8 mouse cellular contexts compared by ENCODE assay signal in the genomic region with DNA sequence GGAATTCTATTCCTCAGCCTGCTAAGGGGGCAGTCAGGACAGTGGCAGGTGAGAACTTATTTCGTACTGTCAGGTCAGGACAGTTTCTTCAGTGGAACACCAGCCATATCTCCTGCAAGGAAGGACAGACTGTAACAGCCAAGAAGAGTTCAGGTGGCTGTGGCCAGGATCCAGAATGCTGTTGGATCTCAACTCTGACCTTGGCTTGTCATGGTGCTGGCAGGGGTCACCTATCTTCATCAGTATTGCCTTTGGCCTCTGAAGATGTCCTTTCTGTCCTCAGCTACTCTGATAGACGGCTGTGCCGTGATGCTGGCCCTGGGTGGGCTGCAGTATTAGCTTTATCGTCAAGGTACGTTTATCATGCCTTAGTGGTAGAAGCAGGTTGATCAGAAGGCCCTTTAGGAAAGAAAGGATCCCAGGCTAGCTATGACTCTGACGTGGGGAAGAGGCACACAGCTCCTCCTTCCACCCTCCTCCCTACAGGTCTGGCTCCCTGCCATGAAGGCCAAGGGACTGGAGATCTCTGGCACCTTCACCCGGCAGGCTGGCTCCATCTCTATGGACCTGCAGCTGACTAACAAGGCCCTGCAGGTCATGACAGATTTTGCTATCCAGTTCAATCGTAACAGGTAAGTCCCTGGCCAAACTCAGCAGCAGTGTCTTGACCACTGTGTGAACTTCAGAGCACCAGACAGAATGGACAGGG. TPM values are rescaled to one million over a fixed set of nuclear protein-coding genes. Genes with fewer than 3 reads are reported as not detected.
DNase-seq lines count a peak whose midpoint lies in the region.

No protein-coding gene starts in this region.

- intact Hi-C loops in left cerebral cortex, postnatal 25 days (cut with DNase I): loop anchor here (1.0 kb wide), 1 partner anchor 9 kb away; no protein-coding TSS in a partner anchor

- DNase-seq in adrenal gland, adult (ENCODE audit: inconsistent age in 2 of 2, low spot score in 1 of 2): peak; percentile 70 to 86
- DNase-seq in adrenal gland, postnatal 4 days (ENCODE audit: low spot score in 2 of 2): no peak
- peak; percentile 65 for DNase-seq in ovary, adult 18-20 months (ENCODE audit: low spot score)
- DNase-seq in ovary, postnatal 10 days (ENCODE audit: low spot score): no peak
- peak; percentile 87 for DNase-seq in cerebellum, adult 9-11 months
- DNase-seq in kidney, postnatal 25 days: peak; percentile 62 to 78
- no peak for DNase-seq in yolk sac, embryonic 10.5 days (ENCODE audit: low spot score)
- DNase-seq in left cerebral cortex, postnatal 25 days (ENCODE audit: low spot score in 2 of 2): no peak

RNA-seq across cellular contexts. Expression of a gene that starts 20.6 kb away (rescaled TPM):
- 1 to 10 TPM in 1 of 2 experiments, under 1 TPM in 1; 0.65 to 1.2 TPM for total RNA-seq in adrenal gland, postnatal 4 days (2021)
- 10 to 100 TPM; 68.0 to 80.4 TPM for total RNA-seq in left cerebral cortex, postnatal 25 days (2021)

RNA-seq across cellular contexts. Expression of a gene that starts 27.8 kb away (rescaled TPM):
- total RNA-seq in adrenal gland, postnatal 4 days (2021): 10 to 100 TPM; 39.2 to 39.8 TPM
- total RNA-seq in left cerebral cortex, postnatal 25 days (2021): 10 to 100 TPM; 82.5 to 95.0 TPM

RNA-seq across cellular contexts. Expression of a gene that starts 50.7 kb away (rescaled TPM):
- 10 to 100 TPM; 69.9 to 78.3 TPM for total RNA-seq in adrenal gland, postnatal 4 days (2021)
- 100 to 1,000 TPM; 149 to 152 TPM for total RNA-seq in left cerebral cortex, postnatal 25 days (2021)

Comparison
In these comparisons a context has a peak if more than half of its experiments do, and no peak if none do; other contexts are left out.
1. DNase-seq: peak in adrenal gland, adult (2 of 2), ovary, adult 18-20 months (single experiment), cerebellum, adult 9-11 months (single experiment) and kidney, postnatal 25 days (2 of 2); none in adrenal gland, postnatal 4 days (0 of 2), ovary, postnatal 10 days (single experiment), yolk sac, embryonic 10.5 days (single experiment) and left cerebral cortex, postnatal 25 days (0 of 2).
2. RNA of a gene that starts 20.6 kb away (total RNA-seq): 68.0 to 80.4 TPM in left cerebral cortex, postnatal 25 days; 0.65 to 1.2 TPM in adrenal gland, postnatal 4 days; every median in the first group is over 10 times any median in the second.